Mouse (Mus musculus) cerebellum, adult 8-10 months (tissue): Measurements from ENCODE around the gene Galt.
"Not testable (repeated sequence)": the region's sequence is repeated elsewhere in the genome, so short reads cannot be mapped to it uniquely, and the experiment has no call there.

Experiments used
- DNase-seq: peaks from one replicate; pipeline ENCODE4 v3.0.0; 2022

Gene Galt

GRCm38 (mm10) chr4:41775840-41776239 is 20.8 kb downstream of the Galt start:
- DNase-seq, result not testable (repeated sequence)

- not testable (repeated sequence) for DNase-seq
Observed at GRCm38 (mm10) chr4:41781271-41781670, 26.2 kb downstream of the Galt start.

GRCm38 (mm10) chr4:41781748-41782485 is 26.9 kb downstream of the Galt start:
- DNase-seq, result peak; percentile 33

GRCm38 (mm10) chr4:41782711-41783110 is 27.7 kb downstream of the Galt start:
- not testable (repeated sequence) for DNase-seq

GRCm38 (mm10) chr4:41783197-41783596 is 28.2 kb downstream of the Galt start:
- DNase-seq, result not testable (repeated sequence)
